Mouse (Mus musculus): ENCODE measurements at regions not wholly inside any gene's neighbourhood (a gene's known extent, or its start where the extent isn't known, plus 50 kb on each side); places are given as distances from the start of the nearest gene placed in this dataset.

- Histone ChIP-seq H3K27ac (no peak overlapping the region), H3K4me3 (no peak overlapping the region)
- intact Hi-C loops (cut with DNase I), result no loop called here
- no peak for DNase-seq
- TF ChIP-seq CTCF (IDR thresholded peaks at IDR 0.05), result no peak
These were observed 271.9 kb upstream of the Mettl25 start for GRCm38 (mm10) chr10:106113083-106113482.

GRCm38 (mm10) chr10:106114743-106115486 is 273.7 kb upstream of the Mettl25 start:
- Histone ChIP-seq H3K4me3 (no peak overlapping the region), H3K27ac (no peak overlapping the region)
- TF ChIP-seq CTCF (IDR thresholded peaks at IDR 0.05), result no peak
- DNase-seq, result no peak
- intact Hi-C loops (cut with DNase I), result no loop called here

GRCm38 (mm10) chr10:106121826-106122225 is 280.6 kb upstream of the Mettl25 start:
- Histone ChIP-seq H3K4me3 (no peak overlapping the region), H3K27ac (no peak overlapping the region)
- DNase-seq, result no peak
- no peak for TF ChIP-seq CTCF (IDR thresholded peaks at IDR 0.05)
- intact Hi-C loops (cut with DNase I), result no loop called here

GRCm38 (mm10) chr10:106122952-106123351 is 281.8 kb upstream of the Mettl25 start:
- H3K27ac ChIP-seq, result no peak overlapping the region
- no peak overlapping the region for H3K4me3 ChIP-seq
- TF ChIP-seq CTCF (IDR thresholded peaks at IDR 0.05), result no peak
- DNase-seq, result peak; percentile 20
- intact Hi-C loops (cut with DNase I), result no loop called here

GRCm38 (mm10) chr10:106172131-106172530 is 298.0 kb upstream of the Ppfia2 start:
- no peak for DNase-seq
- TF ChIP-seq CTCF (IDR thresholded peaks at IDR 0.05), result no peak
- intact Hi-C loops (cut with DNase I), result no loop called here
- H3K27ac ChIP-seq, result no peak overlapping the region
- no peak overlapping the region for H3K4me3 ChIP-seq

GRCm38 (mm10) chr10:106174433-106174832 is 295.7 kb upstream of the Ppfia2 start:
- intact Hi-C loops (cut with DNase I), result no loop called here
- Histone ChIP-seq H3K27ac (no peak overlapping the region), H3K4me3 (no peak overlapping the region)
- DNase-seq, result no peak
- TF ChIP-seq CTCF (IDR thresholded peaks at IDR 0.05), result no peak

- TF ChIP-seq CTCF (IDR thresholded peaks at IDR 0.05), result no peak
- no peak for DNase-seq
- intact Hi-C loops (cut with DNase I), result no loop called here
- H3K27ac ChIP-seq, result no peak overlapping the region
- no peak overlapping the region for H3K4me3 ChIP-seq
These were observed 290.5 kb upstream of the Ppfia2 start for GRCm38 (mm10) chr10:106179651-106180050.

- DNase-seq, result no peak
- Histone ChIP-seq H3K27ac (no peak overlapping the region), H3K4me3 (no peak overlapping the region)
- intact Hi-C loops (cut with DNase I), result no loop called here
- no peak for TF ChIP-seq CTCF (IDR thresholded peaks at IDR 0.05)
These were observed 267.6 kb upstream of the Ppfia2 start for GRCm38 (mm10) chr10:106202566-106202965.

GRCm38 (mm10) chr10:106224251-106224650 is 245.9 kb upstream of the Ppfia2 start:
- DNase-seq, result no peak
- no peak overlapping the region for H3K27ac ChIP-seq
- TF ChIP-seq CTCF (IDR thresholded peaks at IDR 0.05), result no peak
- no peak overlapping the region for H3K4me3 ChIP-seq
- intact Hi-C loops (cut with DNase I), result no loop called here

- no peak for DNase-seq
- Histone ChIP-seq H3K27ac (no peak overlapping the region), H3K4me3 (no peak overlapping the region)
- intact Hi-C loops (cut with DNase I), result no loop called here
- TF ChIP-seq CTCF (IDR thresholded peaks at IDR 0.05), result no peak
These were observed 228.0 kb upstream of the Ppfia2 start for GRCm38 (mm10) chr10:106242180-106242579.

GRCm38 (mm10) chr10:106254106-106254505 is 216.0 kb upstream of the Ppfia2 start:
- intact Hi-C loops (cut with DNase I), result no loop called here
- DNase-seq, result no peak
- Histone ChIP-seq H3K27ac (no peak overlapping the region), H3K4me3 (no peak overlapping the region)
- no peak for TF ChIP-seq CTCF (IDR thresholded peaks at IDR 0.05)

- no peak for TF ChIP-seq CTCF (IDR thresholded peaks at IDR 0.05)
- Histone ChIP-seq H3K4me3 (no peak overlapping the region), H3K27ac (no peak overlapping the region)
- intact Hi-C loops (cut with DNase I), result no loop called here
- no peak for DNase-seq
These were observed 210.3 kb upstream of the Ppfia2 start for GRCm38 (mm10) chr10:106259811-106260210.

GRCm38 (mm10) chr10:106273335-106273734 is 196.8 kb upstream of the Ppfia2 start:
- intact Hi-C loops (cut with DNase I), result no loop called here
- no peak overlapping the region for H3K4me3 ChIP-seq

GRCm38 (mm10) chr10:106289951-106290350 is 180.2 kb upstream of the Ppfia2 start:
- DNase-seq, result no peak
- TF ChIP-seq CTCF (IDR thresholded peaks at IDR 0.05), result no peak
- intact Hi-C loops (cut with DNase I), result no loop called here
- Histone ChIP-seq H3K4me3 (no peak overlapping the region), H3K27ac (no peak overlapping the region)

More at GRCm38 (mm10) chr10:106273335-106273734, 196.8 kb upstream of the Ppfia2 start:
- TF ChIP-seq CTCF (IDR thresholded peaks at IDR 0.05), result no peak
- H3K27ac ChIP-seq, result no peak overlapping the region
- no peak for DNase-seq
